Mouse (Mus musculus) cerebellum, postnatal 25 days (tissue): ENCODE measurements at regions not wholly inside any gene's neighbourhood (a gene's known extent, or its start where the extent isn't known, plus 50 kb on each side); places are given as distances from the start of the nearest gene placed in this dataset.
A peak's percentile ranks its signal among the peaks of the same experiment; 100 is the strongest.

Experiments
- DNase-seq, 2 experiments: peaks; one replicate each; pipeline ENCODE4 v3.0.0; 2021; ENCODE audit warnings: mixed read lengths in 2 of 2

GRCm38 (mm10) chr10:8667244-8667643 is 148.6 kb upstream of the Ust start:
- DNase-seq: no peak

DNA sequence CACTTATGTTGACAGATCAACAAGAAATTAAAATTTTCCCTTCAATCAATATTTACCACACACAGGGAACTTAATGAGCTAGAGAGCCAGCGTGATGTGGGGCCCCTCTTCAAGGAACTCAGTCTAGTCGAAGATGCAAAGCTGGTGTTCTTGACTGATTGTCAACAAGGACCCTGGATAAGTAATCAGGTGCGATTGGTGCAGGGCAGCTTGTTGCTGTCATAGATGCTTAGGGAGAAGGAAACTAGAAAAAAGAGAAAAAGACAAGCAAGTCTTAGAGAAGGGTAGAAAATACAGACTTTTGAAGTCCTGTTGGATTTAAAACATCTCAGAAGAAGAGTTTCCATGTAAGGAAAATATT is 140.3 kb upstream of the Ust start:
- DNase-seq: no peak

GRCm38 (mm10) chr10:8658024-8658933 is 139.7 kb upstream of the Ust start:
- no peak for DNase-seq

GRCm38 (mm10) chr10:8657176-8658023 is 138.8 kb upstream of the Ust start:
- no peak for DNase-seq

GRCm38 (mm10) chr10:8653651-8654050 is 135.0 kb upstream of the Ust start:
- no peak for DNase-seq

GRCm38 (mm10) chr10:8642266-8642665 is 123.6 kb upstream of the Ust start:
- no peak for DNase-seq

GRCm38 (mm10) chr10:8624229-8624911 is 105.7 kb upstream of the Ust start:
- DNase-seq: peak; percentile 5 to 9

- DNase-seq: no peak
These were observed 100.1 kb upstream of the Ust start for GRCm38 (mm10) chr10:8618676-8619075.

- DNase-seq: no peak
These were observed 96.9 kb upstream of the Ust start for GRCm38 (mm10) chr10:8615452-8616025.

- no peak for DNase-seq
These were observed 71.4 kb upstream of the Ust start for GRCm38 (mm10) chr10:8589871-8590533.

DNA sequence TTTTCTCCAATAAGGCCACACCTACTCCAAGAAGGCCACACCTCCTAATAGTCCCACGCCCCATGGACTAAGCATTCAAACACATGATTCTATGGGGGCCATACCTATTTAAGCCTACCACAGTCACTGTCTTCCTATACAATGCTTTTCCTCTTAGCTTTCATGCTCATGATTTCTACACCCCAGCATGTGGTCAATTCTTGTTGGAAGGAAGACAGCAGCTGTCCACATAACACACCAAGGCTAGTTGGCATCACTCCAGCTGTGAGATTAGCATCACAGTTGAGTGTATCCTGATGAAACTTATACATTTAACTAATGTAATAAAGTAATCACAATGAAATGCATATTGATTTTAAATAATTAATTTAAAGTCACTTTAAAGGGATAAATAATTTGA is 70.5 kb upstream of the Ust start:
- DNase-seq: peak in 1 of 2 experiments; percentile 18

DNA sequence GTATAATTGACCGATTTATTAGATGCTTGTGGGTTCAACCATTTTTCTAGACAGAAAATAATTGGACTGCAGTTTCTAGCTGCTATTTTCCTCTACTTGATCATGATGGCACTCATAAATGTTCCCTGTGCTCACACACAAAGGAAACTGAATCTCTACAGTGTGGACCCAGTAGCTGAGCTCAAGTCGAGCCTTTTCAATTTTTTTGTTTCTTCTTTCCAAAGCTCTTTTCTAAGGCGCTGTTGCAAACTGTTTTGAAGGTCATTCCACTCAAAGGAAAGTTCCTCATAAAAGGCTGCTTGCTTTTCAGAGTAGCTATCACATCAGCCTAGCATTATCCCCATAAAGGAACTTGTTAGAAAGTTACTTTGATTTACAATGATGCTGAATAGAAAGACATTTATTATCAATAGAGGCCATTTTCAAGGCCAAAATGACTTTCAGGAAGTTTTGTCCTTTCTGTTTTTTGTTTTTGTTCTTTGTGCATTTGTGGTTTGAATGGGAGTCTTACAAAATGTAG is 65.8 kb upstream of the Ust start:
- DNase-seq: no peak

- DNase-seq: no peak
These were observed 65.1 kb upstream of the Ust start for GRCm38 (mm10) chr10:8583552-8584388.

- no peak for DNase-seq
These were observed 61.7 kb upstream of the Ust start for GRCm38 (mm10) chr10:8580298-8580697.

DNA sequence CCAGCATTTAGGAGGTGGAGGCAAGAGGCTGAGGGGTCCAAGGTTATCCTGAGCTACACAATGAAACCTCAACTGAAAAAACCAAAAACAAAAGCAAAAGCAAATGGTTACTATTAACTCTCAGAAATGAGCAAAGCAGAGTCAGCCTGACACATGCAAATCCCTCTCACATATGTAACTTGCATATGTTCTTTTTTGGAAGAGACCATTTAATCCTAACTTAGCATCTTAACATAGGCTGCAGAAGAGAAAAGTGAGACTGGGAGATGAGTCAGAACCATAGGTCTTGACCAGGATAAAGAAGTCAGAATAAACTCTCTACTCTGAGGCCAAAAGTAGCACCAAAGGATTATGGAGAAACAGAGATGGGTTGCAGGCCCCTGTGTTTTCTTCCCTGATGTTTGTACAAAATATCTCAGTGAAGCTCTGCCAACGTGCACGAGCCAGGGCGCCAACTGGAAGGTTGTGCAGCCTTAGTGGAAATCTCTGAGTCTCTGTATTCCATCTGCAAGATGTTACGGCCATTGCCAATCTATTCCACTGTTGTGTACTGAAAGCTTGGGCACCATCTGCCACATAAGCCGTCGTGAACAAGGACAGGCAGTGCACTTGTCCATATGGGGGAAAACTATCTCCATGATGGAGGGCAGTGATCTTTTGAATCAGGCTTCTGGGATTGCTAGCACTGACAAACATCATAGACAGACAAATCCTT is 59.2 kb upstream of the Ust start:
- peak; percentile 11 for DNase-seq
